Mouse (Mus musculus) thymus, postnatal 25 days (tissue): ENCODE measurements around the gene Ctbp2.

ENCODE experiments used
- DNase-seq: peaks from one replicate; pipeline ENCODE4 v3.0.0; 2022

Gene Ctbp2

DNA sequence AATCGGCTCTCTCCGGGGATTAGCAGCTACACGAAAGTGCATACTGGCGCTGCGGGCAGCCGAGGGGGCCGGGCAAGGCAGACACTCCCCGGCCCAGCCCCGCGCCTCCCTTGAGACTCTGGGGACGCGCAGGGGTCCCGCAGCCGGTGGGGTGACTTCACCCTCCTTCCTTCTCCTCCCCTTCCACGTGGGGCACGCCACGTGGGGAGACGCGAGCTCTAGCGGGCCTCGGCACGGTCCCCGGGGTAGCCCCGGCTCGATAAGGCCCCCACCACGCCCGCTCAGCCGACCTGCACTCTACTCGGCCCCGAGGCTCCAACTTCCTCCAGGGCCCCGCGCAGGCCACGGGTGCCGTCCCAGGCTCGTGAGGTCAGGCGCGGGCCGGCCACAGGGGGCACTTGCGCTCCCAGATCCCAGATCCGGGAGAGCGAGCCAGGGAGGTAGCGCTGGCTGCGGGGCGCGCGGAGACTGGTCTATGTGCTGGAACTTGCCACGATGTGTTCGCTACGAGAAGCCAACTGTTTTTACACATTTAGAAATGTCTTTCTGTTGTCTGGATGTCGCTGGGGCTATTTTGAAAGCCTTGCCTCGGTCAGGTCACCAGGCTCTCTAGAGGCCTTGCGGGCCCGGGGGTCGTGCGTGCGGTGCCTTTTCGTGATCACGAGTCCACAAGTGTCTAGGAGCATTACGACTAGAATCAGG is at the start of gene Ctbp2:
Gene Ctbp2, minus strand, starts transcription at position 356 of the 702 bp plus-strand sequence.
- DNase-seq: peak; percentile 18

GRCm38 (mm10) chr7:133171403-133172032 is 47.4 kb upstream of the Ctbp2 start:
- no peak for DNase-seq

DNA sequence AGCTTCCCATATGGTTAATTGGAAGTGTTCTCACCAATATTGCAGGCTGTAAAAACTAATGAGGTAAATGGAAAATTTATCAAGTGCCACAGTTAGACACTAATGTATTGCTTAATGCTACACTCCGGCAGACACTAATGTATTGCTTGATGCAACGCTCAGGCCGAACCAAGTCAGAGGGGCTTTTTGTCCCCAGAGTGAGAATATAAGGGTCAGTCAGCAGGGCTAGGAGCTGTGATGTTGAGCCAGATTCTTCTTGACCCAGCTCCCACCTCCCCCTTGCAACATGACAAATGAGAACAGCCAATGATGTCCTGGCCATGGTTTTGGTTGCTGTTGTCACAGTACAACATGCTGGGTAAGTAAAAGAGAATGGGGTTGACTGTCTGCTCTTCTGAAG is 44.8 kb upstream of the Ctbp2 start:
- DNase-seq: no peak

GRCm38 (mm10) chr7:133167903-133168302 is 43.7 kb upstream of the Ctbp2 start:
- DNase-seq: no peak

- DNase-seq: no peak
These were observed 40.6 kb upstream of the Ctbp2 start for GRCm38 (mm10) chr7:133164770-133165169.

DNA sequence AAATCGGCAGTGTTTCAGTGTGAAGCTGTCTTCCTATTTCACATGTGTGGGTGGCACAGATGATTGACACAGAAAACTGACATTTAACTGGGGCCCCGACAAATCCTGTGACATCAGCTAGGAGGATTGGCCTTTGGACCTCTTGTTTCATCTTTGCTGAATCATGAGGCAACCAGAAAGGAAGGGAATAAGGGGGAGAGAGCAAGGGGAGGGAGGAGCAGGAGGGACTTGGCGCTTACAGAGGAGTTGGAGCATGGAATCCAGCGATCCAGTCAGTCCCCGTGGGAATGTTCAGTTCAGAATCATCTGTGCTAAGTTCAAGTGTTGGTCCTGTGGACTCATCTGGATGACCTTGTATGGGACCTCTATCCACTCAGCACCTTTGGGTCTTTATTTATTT is 38.9 kb upstream of the Ctbp2 start:
- DNase-seq: no peak

GRCm38 (mm10) chr7:133162131-133162530 is 38.0 kb upstream of the Ctbp2 start:
- no peak for DNase-seq

- DNase-seq: no peak
These were observed 37.4 kb upstream of the Ctbp2 start for GRCm38 (mm10) chr7:133161362-133162080.

GRCm38 (mm10) chr7:133159519-133159918 is 35.4 kb upstream of the Ctbp2 start:
- no peak for DNase-seq

- no peak for DNase-seq
These were observed 31.5 kb upstream of the Ctbp2 start for GRCm38 (mm10) chr7:133155621-133156020.

DNA sequence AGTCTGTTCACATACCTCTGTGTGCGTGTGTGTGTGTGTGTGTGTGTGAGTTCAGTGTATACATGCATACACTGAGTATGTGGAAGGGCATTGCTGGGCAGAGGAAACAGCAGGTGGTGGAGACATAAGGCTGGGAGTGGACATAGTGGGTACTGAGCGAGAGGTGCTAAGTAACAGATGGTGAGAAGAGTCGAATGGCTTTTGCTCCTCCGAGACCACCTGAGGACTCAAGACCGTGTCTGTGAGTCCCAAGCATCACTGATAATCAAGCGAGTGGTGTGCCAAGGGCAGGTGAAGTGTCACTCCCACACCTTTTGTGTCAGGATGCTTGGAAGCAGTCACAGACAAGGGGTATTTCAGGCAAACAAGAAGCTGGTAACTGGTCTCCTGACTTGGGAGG is 30.7 kb upstream of the Ctbp2 start:
- DNase-seq: no peak

- DNase-seq: no peak
These were observed 15.7 kb upstream of the Ctbp2 start for GRCm38 (mm10) chr7:133139689-133140336.

DNA sequence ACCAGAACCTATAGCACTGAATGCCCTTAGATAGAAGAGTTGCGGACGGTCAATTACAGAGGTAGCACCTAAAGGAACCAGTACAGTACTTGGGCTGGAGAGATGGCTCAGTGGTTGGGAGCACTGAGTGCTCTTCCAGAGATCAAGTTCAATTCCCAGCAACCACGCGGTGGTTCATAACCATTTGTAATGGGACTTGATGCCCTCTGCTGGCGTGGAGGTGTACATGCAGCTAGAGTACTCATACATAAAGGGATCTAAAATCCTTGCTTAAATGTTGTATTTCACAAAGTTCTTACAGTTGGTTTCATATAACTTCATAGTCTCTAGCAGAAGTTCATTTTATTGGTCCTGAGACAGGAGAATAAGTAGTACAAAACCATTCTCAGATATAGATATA is 9.4 kb upstream of the Ctbp2 start:
- DNase-seq: no peak

- DNase-seq: no peak
These were observed 8.5 kb upstream of the Ctbp2 start for GRCm38 (mm10) chr7:133132702-133133101.

- DNase-seq: no peak
These were observed 739 bp upstream of the Ctbp2 start for GRCm38 (mm10) chr7:133124701-133125485.

DNA sequence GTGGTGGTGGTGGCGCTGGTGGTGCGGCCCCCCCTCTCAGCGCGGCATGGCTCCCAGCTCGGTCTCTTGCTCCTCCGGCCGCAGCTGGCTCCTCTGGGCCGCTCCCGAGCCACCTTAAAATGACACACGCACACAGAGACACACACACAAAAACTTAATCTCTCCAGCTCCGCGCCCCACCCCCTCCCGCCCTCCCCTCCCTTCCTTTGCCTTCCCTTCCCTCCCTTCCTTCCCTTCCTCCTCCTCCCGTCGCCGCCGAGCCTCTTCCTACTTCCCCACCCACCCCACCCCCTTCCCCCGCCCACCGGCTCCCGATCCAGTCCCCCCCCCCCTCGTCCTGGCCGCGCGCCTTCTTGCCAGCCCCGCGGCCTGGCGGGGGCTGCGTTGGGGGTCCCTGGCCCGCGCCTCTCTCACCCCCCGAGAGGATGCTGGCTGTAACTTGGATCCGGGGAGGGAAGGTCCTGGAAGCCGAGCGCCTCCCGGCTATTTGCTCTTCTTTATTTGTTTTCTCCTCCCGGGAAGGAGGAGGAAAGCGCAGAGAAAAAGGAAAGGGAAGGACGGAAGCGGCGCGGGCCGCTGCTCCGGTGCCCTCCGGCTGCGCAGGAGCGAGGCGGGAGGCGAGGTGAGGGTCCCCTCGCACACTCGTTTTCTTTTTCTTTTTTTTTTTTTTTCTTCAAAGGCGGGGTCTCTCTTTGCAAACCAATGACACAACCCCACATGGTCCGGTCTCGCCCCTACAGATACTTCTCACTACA is 733 bp downstream of the Ctbp2 start, which contains the start of gene Fgfr2:
Gene Fgfr2, minus strand, starts transcription at position 107 of the 755 bp plus-strand sequence.
- no peak for DNase-seq

GRCm38 (mm10) chr7:133122379-133123243 is 1.5 kb downstream of the Ctbp2 start:
- no peak for DNase-seq

- no peak for DNase-seq
These were observed 2.3 kb downstream of the Ctbp2 start for GRCm38 (mm10) chr7:133121661-133122378.

DNA sequence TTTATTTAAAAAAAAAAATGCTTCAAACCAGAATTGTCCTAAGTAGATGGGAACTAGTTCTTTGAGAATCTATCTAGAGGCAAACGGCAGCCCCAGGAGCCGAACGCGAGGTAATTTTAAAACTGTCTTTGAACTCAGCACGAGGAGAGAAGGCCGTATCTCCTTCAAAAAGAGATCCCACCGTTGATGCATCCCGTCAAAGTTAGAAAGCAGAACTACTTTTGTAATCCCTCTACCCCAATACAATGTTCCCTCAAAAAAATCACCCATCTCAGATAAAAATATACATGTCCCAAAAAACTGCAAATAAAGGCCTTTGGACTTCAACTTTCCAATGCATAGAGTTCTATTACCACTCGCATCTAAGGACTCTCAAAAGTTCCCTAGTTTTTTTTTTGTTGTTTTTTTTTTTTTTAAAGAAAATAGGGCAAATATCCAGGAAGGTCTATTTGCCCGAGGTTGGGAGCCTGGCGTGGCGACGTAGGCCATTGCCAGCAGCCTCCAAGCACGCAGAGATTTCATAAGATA is 3.0 kb downstream of the Ctbp2 start:
- no peak for DNase-seq

DNA sequence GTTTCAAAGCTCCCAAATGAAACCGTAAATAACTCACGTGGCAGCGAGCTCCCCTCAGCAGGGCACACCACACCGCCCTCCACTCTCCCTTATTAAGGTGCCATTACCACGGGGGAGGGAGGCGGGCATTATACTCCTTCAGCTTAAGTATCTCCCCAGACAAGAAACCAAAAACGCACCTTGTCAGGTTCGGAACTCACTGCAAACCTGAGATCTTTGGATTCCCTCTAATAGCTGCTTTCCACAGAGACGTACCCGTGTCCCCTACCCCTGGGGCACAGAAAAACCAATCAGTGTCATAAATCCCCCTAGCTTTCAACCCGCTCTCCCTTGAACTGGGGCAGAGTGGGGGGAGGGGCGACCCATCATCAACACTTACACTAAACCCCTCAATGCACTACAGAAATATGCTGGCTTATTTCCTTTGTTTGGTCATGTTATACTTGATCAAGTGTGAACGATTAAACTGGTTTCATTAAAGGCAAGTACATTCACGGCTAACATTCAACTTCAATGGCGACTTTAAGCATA is 3.9 kb downstream of the Ctbp2 start:
- DNase-seq: no peak
